Mouse (Mus musculus) liver, embryonic 16.5 days (tissue): Measurements from ENCODE around the gene Map3k10. TPM values are rescaled to one million over a fixed set of nuclear protein-coding genes. Genes with fewer than 3 reads are reported as not detected.

Experiments
- ATAC-seq: fragments of 200-750 bp; cut with Nextera tagmentation; 2 replicates; pipeline ENCODE4 v1.8.0; 2017; ENCODE audit warnings: low read depth, mild to moderate bottlenecking, moderate number of reproducible peaks, moderate library complexity
- H3K27ac ChIP-seq: fragments of 300-500 bp; sonication (generic); 2 replicates; pipeline ENCODE4 v1.5.1; 2014; ENCODE audit warnings: mild to moderate bottlenecking, low read length
- H3K27me3 ChIP-seq: fragments of 300-500 bp; sonication (generic); 2 replicates; pipeline ENCODE4 v1.6.1; 2014; ENCODE audit warnings: low read depth, low read length, mixed read lengths; ENCODE audit not compliant: control insufficient read depth, insufficient read depth
- H3K36me3 ChIP-seq: fragments of 300-500 bp; sonication (generic); 2 replicates; pipeline ENCODE4 v1.6.1; 2014; ENCODE audit warnings: mild to moderate bottlenecking; ENCODE audit not compliant: control insufficient read depth, insufficient read depth
- H3K4me1 ChIP-seq: fragments of 300-500 bp; sonication (generic); 2 replicates; pipeline ENCODE4 v1.6.1; 2014; ENCODE audit warnings: low read depth, low read length, mixed read lengths; ENCODE audit not compliant: control insufficient read depth
- H3K4me2 ChIP-seq: fragments of 300-500 bp; sonication (generic); 2 replicates; pipeline ENCODE4 v1.6.1; 2014; ENCODE audit warnings: low read depth, low read length, mixed read lengths
- H3K4me3 ChIP-seq: fragments of 300-500 bp; sonication (generic); 2 replicates; pipeline ENCODE4 v1.5.1; 2014; ENCODE audit warnings: low read depth, mild to moderate bottlenecking, low read length
- H3K9ac ChIP-seq: fragments of 300-500 bp; sonication (generic); 2 replicates; pipeline ENCODE4 v1.6.1; 2014; ENCODE audit warnings: low read depth, low read length
- H3K9me3 ChIP-seq: fragments of 300-500 bp; sonication (generic); replicated peaks from 2 replicates; pipeline ENCODE4 v1.6.1; 2016; ENCODE audit warnings: low read length; ENCODE audit not compliant: control insufficient read depth
- WGBS: fragments of 180-500 bp; shearing (Covaris S2); extraction: QIAGEN DNeasy Blood & Tissue Kit; methylation state at CpG from one replicate; pipeline ENCODE4 v1.1.7; 2014; ENCODE audit not compliant: insufficient replicate concordance; 5-methylcytosine and 5-hydroxymethylcytosine counted together
- polyA plus RNA-seq: library from polyadenylated mRNA; unstranded; fragments of >200 nt; fragmentation: Nextera tagmentation; extraction: Ambion mirVana; gene quantifications from 2 replicates; pipeline ENCODE4 v1.2.1, GENCODE M21; 2015

Map3k10 gene
- 1.1 and 1.4 TPM in 2 replicates for polyA plus RNA-seq

DNA sequence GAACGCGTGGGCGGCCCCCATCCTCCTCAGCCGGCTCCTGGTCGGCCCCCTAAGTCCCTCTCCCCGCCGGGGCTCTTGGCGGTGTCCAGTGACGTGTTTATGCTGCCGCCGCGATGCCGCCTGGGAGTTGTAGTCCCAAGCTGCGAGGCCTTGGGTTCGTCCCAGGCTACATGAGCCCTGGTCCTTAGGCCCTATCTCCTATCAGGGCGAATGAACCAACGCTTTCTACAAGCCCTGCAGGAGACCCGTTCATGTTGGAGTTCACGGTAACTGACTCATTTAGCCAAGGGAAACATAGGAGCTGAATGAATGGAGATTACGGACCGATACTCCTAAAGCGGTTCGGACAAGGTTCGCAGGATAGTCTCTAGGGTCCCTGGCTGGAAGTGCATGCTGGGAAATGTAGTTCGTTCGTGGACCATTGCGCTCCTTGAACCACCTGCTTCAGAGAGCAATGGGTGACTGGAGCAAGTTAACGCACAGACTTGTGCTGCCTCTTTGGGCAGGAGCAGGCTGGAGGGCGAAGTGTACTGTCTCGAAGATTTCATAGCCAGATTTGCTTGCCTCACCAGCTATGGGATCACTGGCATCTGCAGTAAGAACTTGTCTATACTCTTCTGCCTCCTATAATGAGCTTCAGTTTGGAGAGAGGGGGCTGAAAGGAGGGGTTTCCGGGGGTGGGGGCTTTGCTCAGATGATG lies at the start of gene Map3k10:
TSS of gene Map3k10 (minus strand) at position 77 of the 700 bp plus-strand sequence.
- H3K27ac ChIP-seq: peak within 1 kb of the TSS; percentile 78
- H3K4me2 ChIP-seq: peak within 1 kb of the TSS; percentile 99
- peak; percentile 95 for ATAC-seq
- H3K4me3 ChIP-seq: peak within 1 kb of the TSS; percentile 85
- no peaks in the 10 kb centered on the region for H3K9me3 ChIP-seq
- under 1% methylated on average over 31 of the region's 31 CpGs for WGBS
- H3K36me3 ChIP-seq: no peaks in the 10 kb centered on the region
- H3K9ac ChIP-seq: peak within 1 kb of the TSS; percentile 78
- H3K27me3 ChIP-seq: peaks cover 9% of the 10 kb centered on the region
- peaks cover 17% of the 10 kb centered on the region for H3K4me1 ChIP-seq

DNA sequence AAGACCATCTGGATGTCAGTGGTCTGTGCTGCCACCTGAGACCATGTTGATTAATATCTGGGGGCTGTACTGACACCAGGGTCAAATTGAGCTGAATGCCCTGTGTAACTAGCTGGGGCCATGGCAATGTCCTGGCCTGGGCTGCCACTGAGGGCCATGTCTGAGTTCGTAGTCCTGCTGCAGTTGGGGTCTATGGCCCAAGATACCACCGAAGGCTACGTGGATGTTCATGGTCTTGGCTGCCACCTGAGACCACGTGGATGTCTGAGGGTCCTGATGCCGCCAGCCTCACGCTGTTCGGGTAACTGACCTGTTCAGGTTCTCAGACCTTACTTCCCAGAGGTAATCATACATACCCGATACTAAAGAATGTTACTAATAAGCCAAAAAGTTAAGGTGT lies 47.6 kb upstream of the Map3k10 start:
- no peaks in the 10 kb centered on the region for H3K9me3 ChIP-seq
- no peaks in the 10 kb centered on the region for H3K4me1 ChIP-seq
- H3K36me3 ChIP-seq: no peaks in the 10 kb centered on the region
- no peaks in the 10 kb centered on the region for H3K27me3 ChIP-seq
- H3K4me2 ChIP-seq: no peak overlapping the region
- no peak for ATAC-seq
- WGBS: 72% methylated on average over 8 of the region's 8 CpGs
- H3K27ac ChIP-seq: no peak overlapping the region
- H3K4me3 ChIP-seq: no peak overlapping the region
- H3K9ac ChIP-seq: no peak overlapping the region

DNA sequence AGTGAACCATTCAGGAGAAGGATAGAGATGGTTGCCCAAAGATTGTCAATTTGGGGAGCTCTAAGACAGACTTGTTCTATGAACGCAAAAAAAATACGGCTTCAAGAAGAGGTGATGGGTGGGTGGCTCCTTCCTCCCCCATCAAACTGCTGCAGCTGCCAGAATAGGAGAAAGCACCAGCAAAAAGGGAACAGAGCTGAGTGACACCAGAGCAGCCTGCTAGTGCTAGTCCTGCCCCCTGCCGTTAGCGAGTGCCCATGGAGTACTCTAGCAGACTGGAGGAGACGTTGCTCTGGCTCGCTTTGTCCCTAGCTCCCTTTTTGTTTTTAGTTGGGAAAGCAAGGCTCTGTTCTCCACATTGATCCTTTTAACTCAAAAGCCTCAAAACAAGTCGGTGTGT lies 36.0 kb upstream of the Map3k10 start:
- 62% methylated on average over 7 of the region's 7 CpGs for WGBS
- Histone ChIP-seq H3K36me3 (no peaks in the 10 kb centered on the region), H3K27me3 (no peaks in the 10 kb centered on the region), H3K4me3 (no peak overlapping the region), H3K4me1 (no peaks in the 10 kb centered on the region), H3K9me3 (no peaks in the 10 kb centered on the region), H3K27ac (no peak overlapping the region), H3K4me2 (no peak overlapping the region), H3K9ac (no peak overlapping the region)
- ATAC-seq: no peak

DNA sequence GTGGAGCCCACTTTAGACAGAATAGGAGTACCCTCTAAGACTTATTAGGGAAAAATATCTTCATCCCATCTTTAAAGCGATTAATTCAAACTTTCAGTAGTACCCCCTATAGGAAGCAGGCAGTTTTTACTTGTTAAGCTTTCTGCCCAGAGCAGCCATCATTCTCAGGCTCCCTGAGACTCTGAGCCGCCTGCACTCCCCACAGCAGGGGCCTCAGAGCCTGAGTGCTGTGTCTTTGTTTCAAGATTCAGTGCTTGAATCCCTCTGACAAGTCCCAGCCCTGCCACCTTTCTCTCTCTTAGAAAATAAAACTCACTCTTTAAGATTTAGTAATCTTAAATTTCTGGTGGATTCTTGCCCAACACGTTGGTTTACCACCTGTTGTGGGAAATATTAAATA lies 22.3 kb upstream of the Map3k10 start:
- Histone ChIP-seq H3K27me3 (no peaks in the 10 kb centered on the region), H3K4me1 (no peaks in the 10 kb centered on the region), H3K27ac (no peak overlapping the region), H3K9ac (no peak overlapping the region), H3K9me3 (no peaks in the 10 kb centered on the region), H3K36me3 (no peaks in the 10 kb centered on the region), H3K4me3 (no peak overlapping the region), H3K4me2 (no peak overlapping the region)
- no peak for ATAC-seq
- 42% methylated on average over 3 of the region's 3 CpGs for WGBS

DNA sequence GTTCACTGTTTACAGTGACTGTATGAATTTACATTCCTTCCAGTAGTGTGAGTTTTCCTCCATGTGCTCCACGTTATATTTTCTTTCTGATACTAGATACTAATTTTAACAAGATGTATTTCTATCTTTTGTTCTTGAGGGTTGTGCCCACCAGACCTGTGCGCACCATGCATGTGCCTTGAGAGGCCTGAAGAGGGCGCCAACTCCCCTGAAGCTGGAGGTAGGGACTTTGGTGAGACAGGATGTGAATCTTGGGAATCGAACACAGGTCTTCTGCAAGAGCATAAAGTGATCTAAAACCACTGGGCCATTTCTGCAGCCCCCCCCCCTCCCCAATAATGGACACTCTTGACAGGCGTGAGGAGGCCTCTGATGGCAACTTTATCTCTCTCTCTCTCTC lies 16.7 kb upstream of the Map3k10 start:
- Histone ChIP-seq H3K27me3 (no peaks in the 10 kb centered on the region), H3K9me3 (no peaks in the 10 kb centered on the region), H3K36me3 (no peaks in the 10 kb centered on the region), H3K4me1 (peaks cover 8% of the 10 kb centered on the region), H3K27ac (no peak overlapping the region), H3K4me3 (no peak overlapping the region), H3K9ac (no peak overlapping the region), H3K4me2 (no peak overlapping the region)
- 24% methylated on average over 5 of the region's 5 CpGs for WGBS
- no peak for ATAC-seq

DNA sequence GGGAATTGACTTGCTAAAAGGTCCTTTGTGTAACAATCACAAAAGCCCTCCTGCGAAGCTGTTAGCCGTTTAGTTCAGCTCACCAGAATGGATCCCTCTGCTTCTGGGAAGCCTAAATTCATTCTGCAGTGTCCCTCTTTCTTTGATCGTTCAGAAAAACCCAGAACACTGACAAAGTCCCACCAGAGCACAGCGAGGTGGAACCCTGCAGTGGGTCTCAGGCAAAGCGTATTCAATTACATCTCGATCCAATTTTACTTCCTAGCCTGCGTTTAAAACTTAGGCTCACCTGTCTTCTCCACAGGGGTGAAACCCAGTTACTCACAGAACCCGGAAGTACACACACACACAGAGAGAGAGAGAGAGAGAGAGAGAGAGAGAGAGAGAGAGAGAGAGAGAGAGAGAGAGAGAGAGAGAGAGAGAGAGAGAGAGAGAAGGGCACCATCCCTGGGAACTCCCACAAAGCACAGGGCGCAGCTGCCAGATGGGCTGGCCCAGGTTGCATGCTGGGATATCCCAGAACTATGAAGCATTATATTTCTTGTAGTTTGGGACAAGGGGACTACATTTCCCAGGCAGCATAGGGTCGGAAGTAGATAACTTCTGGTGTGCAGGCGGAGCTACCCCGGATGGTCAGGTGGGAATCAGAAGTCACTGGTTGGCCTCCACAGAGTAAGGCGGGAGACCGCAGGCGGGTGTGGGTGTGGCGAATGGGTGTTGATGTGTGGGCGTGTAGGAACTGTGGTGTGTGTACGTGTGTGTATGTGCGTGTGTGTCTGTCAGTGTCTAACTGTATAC lies 14.6 kb upstream of the Map3k10 start, which contains the start of gene Zfp607b:
TSS of gene Zfp607b (plus strand) at position 526 of the 798 bp plus-strand sequence.
- H3K4me3 ChIP-seq: peak within 1 kb of the TSS; percentile 68
- H3K27ac ChIP-seq: peak within 1 kb of the TSS; percentile 73
- H3K9me3 ChIP-seq: no peaks in the 10 kb centered on the region
- H3K9ac ChIP-seq: peak within 1 kb of the TSS; percentile 77
- peaks cover 8% of the 10 kb centered on the region for H3K4me1 ChIP-seq
- WGBS: under 1% methylated on average over 19 of the region's 19 CpGs
- peak; percentile 100 for ATAC-seq
- H3K27me3 ChIP-seq: no peaks in the 10 kb centered on the region
- peak within 1 kb of the TSS; percentile 95 for H3K4me2 ChIP-seq
- H3K36me3 ChIP-seq: no peaks in the 10 kb centered on the region

DNA sequence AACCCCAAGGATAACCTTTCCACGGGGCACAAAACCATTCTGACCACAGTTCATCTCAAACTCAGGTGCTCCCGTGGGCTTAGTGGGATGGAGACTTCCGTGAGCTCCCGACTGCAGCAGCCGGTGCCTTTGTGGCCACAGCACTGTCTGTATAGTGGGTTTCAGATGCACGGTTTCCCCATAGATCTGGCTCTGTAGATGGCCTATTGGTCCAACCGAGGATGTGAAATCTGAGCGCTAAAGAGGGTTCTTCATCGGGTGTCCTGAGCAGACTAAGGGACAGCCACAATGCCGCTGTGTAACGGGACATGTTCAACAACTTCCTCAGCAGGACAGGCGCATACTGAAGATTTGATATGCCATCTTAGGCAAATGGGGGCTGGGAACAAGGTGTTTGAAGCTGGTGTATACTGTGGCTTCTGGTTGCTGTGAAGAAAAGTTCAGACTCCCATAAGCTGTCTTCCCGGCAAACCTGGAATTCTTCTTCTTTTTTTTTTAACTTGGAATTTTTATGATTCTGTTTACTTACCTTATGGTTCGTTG lies 13.9 kb upstream of the Map3k10 start:
- ATAC-seq: no peak
- peak overlapping the region; percentile 68 for H3K4me3 ChIP-seq
- H3K9ac ChIP-seq: peak overlapping the region; percentile 77
- peak overlapping the region; percentile 73 for H3K27ac ChIP-seq
- no peaks in the 10 kb centered on the region for H3K9me3 ChIP-seq
- peak overlapping the region; percentile 95 for H3K4me2 ChIP-seq
- WGBS: 28% methylated on average over 14 of the region's 14 CpGs
- H3K36me3 ChIP-seq: no peaks in the 10 kb centered on the region
- peaks cover 8% of the 10 kb centered on the region for H3K4me1 ChIP-seq
- no peaks in the 10 kb centered on the region for H3K27me3 ChIP-seq

DNA sequence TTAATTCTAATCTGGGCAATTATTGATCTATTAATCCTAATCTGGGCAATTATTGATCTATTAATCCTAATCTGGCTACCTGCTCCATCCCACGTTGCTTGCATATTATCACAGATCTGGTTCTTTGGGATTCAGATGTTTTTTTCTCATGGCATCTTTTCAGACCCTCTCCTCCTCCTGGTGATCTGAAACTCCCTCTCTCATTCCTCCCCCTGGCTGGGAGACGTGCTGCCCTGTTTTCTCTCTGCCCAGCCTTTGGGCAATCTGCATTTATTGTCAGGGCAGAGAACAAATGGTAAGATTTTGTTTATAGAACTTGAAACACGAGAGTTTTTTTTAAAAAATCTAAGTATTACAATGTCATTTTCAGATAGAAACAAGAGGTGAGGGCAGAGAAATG lies 13.4 kb upstream of the Map3k10 start:
- Histone ChIP-seq H3K27me3 (no peaks in the 10 kb centered on the region), H3K4me3 (no peak overlapping the region), H3K36me3 (no peaks in the 10 kb centered on the region), H3K9me3 (no peaks in the 10 kb centered on the region), H3K4me1 (peaks cover 8% of the 10 kb centered on the region), H3K9ac (no peak overlapping the region), H3K4me2 (no peak overlapping the region), H3K27ac (no peak overlapping the region)
- 50% methylated on average over 3 of the region's 3 CpGs for WGBS
- no peak for ATAC-seq

DNA sequence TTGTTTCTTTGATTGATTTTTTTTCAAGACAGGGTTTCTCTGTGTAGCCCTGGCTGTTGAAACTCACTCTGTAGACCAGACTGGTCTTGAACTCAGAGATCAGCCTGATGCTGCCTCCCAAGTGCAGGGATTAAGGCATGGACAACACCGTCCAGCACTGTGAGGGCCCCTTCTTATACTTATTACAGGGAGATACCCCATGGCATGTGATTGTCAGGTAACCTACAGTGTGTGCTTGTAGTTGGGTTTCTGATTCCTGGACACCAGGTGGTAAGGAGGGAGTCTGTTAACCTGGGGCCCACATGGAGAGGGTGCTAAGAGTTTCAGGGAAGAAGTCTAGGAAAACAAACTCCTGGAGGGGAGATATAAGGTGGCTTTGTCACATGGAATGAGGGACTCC lies 12.6 kb upstream of the Map3k10 start:
- ATAC-seq: no peak
- WGBS: 68% methylated on average over 1 of the region's 1 CpGs
- H3K4me1 ChIP-seq: peaks cover 8% of the 10 kb centered on the region

More for the DNA sequence above, 12.6 kb upstream of the Map3k10 start:
- Histone ChIP-seq H3K4me3 (no peak overlapping the region), H3K27me3 (no peaks in the 10 kb centered on the region), H3K4me2 (no peak overlapping the region), H3K27ac (no peak overlapping the region), H3K9me3 (no peaks in the 10 kb centered on the region), H3K36me3 (no peaks in the 10 kb centered on the region), H3K9ac (no peak overlapping the region)
